Mouse (Mus musculus): ENCODE data around the gene Enpep.

The Enpep gene

DNA sequence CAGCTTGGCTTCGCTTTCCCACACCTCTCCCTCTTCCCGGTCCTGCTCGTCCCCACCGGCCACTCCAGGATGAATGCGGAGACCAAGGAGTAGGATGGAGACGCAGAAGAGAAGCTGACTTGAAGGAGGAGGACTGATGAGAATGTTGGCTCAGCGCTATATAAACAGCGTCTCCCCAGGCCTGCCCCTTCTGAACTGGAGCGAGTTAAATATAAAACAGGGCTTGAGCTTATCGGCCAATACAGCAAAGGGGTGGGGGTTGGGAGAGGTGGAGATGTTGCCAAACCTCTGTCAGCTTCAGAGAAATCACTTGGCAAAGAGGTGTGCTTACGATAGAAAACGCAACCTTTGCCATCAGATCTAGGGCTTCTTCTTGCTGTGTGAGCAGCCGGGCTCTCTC is at the start of gene Enpep:
Gene Enpep (minus strand): TSS at position 135 of the 400 bp plus-strand sequence.
- no peak for DNase-seq (ENCODE audit: low spot score in 2 of 2)

DNA sequence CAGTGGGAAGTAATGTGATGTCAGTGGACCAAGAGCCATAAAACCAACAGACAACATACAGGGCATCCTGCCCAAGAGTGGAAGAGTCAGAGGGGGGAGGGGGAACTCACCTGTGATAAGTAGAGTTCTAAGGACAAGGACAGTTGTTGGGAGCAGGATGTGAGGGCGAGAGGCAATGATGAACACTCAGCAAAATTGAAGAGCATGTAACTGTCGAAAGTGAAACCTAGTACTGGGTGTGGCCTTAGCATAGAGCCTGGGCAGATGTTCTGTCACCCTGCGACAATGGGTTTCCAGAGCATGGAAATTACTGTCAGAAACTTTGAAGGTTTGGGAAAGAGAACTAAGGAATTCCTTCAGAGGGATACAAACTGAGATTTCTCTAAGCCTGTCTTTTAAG is 46.6 kb upstream of the Enpep start:
- no peak for DNase-seq (ENCODE audit: low spot score in 2 of 2)

DNA sequence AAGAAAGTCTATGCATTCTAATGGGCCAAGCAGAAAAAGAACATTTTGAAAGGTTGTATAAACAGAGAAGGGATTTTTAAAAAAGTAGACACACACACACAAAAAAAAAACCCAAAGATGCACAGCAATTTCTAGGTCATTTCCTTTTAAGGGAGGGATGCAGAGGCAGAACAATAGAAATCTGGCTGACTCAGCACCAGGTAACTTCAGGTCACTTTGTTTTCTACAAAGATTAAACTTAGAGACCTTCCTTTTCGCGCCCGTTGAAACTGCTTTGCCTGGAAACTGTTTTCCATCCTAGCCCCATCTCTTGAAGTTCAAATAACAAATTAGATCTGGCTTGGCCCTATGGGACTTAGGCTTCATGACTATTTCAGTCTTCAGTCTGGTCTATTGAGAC is 42.6 kb upstream of the Enpep start:
- DNase-seq (ENCODE audit: low spot score in 2 of 2): no peak

DNA sequence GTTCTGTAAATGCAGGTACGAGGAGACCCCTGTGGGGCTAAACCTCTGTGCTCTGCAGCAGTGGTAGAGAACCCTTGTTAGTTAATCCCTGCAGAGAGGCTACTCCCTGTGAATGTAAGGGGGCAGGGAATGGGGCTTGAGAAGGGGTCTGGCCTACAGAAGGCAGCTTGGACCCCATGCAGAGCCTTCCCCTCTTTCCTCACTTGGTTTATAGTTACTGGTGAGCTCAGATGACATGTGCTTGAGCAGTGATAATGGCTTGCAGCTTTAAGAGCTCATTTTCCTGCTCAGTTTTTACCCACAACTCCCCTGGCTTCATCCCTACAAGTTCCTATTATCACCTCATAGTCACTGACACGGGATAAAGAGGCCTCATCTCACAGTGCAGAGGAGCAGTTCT is 40.6 kb upstream of the Enpep start:
- no peak for DNase-seq (ENCODE audit: low spot score in 2 of 2)

DNA sequence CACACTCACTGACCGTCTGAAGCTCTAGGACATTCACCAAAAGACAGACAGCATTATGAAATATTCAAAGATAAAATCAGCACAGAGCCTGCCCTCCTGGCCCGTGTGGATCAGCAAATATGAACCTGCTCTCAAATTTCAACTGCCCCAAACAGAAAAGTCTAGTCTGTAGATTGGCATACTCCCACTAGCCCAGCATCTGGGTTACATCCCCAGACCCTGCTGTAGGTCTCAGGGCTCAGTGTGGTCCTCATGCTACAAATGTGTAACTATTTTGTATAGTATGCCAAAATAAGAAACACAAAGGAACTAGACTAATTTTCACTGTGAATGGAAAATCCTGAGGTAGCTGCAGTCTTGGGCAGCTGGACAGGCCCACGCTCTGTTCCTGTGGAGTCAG is 37.0 kb upstream of the Enpep start:
- DNase-seq (ENCODE audit: low spot score in 2 of 2): no peak

DNA sequence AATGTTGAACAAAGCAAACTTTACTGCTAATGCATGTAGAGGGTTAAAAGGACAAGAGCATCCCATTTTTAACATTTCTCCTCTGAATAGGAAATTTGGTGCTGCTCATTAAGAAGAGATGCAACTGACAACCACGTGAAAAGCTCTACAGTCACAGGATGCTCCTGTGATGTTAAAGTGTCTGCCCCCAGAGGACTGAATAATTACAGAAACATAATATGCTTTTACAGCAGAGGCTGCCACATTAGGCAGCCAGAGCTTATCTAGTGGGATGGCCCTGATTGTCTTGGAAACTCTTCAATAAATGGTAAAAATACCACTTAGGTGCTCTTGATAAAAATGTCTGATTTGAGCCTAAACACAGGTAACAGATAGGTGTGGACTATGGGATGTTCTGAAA is 33.4 kb upstream of the Enpep start:
- no peak for DNase-seq (ENCODE audit: low spot score in 2 of 2)

DNA sequence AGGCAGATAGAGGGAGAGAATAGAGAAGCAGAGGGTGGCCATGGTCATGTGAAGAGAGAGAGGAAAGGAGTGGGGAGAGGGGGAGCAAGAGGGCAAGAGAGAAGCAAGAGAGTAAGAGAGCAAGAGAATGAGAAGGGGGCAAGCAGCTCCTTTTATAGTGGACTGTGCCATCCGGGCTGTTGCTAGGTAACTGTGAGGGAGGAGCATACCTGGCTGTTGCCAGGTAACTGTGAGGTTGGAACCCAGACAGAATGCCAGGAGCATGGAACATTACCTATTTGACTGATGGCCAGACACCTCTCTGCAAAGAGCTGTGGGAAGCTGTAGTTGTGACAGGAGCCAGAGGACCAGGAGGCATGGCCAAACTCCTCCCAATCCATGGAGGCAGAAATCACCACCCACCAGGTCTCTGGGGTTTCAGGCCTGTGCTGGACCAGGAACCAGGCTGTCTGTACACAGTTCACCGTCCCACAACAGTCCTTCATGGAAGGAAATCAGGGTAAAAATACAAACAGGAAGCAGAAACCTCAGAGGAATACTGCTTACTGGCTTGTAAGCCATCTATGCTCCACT is 32.4 kb upstream of the Enpep start:
- DNase-seq (ENCODE audit: low spot score in 2 of 2): no peak

DNA sequence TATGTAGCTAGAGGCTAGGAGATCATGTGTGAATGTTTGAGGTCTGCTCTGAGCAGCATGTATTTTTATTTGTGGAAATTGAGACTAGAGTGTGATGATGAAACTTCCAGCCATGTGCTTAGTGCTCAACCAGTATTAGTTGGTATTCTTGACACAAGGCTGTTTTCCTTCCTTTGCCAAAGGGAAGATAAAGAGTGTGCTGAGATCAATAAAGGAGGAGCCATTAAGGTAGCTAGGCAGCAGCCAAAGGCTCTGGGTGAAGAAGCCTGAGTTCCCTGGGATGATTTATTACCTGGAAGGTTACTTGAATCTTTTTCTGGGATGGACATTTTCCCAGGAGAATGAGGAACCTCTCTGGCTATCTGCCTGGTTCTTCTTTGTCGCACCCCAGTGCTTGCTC is 30.9 kb upstream of the Enpep start:
- no peak for DNase-seq (ENCODE audit: low spot score in 2 of 2)

DNA sequence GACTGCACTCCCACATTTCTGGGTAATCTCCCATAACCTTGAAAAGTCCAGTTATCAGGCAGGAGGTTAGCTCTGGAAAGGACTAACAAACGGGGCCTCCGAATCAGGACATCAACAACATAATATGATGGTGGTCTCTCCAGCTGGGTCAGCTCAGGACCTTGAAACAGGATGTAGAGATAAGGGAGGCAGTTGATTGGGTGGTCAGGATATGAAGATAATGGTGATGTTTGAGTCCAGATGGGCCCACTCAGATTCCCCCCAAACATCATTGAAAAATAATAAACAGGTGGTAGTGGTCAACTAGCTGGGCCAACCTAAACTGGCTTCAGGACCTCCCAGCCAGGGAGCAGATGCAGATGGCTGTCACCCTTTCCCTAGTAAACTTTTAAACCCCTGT is 25.6 kb upstream of the Enpep start:
- no peak for DNase-seq (ENCODE audit: low spot score in 2 of 2)

DNA sequence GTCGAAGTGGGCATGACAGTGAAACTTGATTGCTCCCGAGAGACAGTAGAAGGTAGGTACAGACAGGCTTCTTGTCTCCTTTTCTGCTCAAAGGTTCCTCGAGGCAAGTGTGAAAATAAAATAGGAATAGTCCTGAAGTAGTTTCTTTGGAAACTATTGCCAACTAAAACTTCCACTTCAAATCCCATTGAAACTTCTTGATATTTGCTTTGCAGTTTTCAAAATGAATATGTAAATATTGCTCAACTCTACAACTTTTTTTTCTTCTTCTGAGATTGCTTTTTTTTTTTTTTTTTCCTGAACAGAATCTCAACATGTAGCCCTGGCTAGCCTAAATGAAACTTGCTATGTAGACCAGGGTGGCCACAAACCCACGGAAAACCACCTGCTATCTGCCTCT is 21.4 kb upstream of the Enpep start:
- DNase-seq (ENCODE audit: low spot score in 2 of 2): no peak

DNA sequence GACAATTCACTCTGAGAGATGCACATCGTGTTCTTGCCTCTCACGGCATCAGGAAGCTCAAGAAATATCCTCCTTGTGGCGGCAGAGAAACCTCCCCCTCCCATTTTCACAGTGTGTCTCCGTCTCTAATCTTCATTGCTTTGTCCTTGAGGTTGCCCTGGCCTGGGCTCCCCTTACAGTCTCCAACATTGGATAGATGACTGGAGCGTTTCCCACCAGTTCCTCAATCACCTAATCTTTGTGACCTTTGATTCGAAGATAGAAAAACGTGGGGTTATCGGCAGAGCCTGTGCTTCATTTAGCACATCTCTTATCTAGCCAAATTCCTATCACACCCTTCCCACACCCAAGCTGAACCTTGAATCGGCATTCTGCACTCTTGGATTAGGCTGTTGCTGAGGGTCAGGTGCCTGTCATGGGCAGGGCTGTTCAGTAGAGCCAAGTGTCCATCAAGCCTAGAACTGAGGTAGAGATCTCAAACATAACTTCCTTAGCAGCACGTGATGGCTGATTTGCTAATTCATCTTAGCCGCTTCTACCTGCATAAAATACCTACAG is 18.9 kb upstream of the Enpep start:
- no peak for DNase-seq (ENCODE audit: low spot score in 2 of 2)

DNA sequence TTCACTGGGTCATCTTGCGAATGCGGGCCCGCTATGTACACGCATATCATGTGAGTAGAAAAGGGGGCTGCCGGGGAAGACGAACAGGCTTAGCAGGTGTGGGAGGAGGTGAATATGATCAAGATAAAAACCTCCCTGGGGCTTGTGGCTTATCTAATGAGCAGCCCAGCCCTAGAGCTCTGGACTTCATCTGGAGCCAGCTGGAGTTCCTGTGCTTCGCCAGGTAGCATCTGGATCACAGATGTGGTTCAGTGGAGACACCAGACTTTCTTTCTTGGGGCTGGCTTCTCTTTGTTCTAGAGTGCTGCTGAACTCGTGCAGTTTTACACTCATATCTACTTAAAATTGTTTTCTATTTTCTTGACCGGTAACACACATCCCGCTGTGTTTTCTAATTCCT is 14.8 kb upstream of the Enpep start:
- DNase-seq (ENCODE audit: low spot score in 2 of 2): no peak

DNA sequence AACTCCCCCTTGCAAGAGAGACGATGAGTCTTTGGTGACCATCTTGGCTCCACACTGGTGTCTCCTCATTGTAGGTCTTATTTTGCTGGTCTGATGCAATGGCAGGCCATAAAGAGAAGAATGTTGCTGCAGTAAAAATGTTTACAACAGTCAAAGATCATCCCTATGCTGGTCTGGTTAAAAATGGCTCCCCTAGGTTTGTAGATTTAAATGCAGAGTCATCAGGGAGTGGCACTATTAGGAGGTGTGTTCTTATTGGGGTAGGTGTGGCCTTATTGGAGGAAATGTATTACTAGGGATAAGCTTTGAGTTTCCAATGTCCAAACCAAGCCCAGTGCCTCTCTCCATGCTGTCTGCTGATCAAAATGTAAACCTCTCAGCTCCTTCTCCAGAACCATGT is 10.2 kb upstream of the Enpep start:
- no peak for DNase-seq (ENCODE audit: low spot score in 2 of 2)

DNA sequence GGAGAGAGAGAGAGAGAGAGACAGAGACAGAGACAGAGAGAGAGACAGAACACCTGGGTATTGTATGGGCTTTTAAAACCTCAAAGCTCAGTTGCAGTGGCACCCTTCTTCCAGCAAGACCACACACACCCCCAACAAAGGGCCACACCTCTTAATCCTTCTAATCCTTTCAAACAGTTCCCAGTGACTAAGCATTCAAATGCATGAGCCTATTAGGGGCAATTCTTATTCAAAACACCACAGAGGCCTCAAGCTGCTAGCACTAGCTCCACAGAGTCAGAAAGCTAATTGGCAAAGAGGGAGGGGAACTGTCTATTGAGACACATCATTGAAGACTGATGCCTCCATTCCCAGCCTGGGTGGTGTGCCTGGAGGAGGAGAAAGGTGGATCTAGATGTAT is 8.5 kb upstream of the Enpep start:
- DNase-seq (ENCODE audit: low spot score in 2 of 2): no peak

DNA sequence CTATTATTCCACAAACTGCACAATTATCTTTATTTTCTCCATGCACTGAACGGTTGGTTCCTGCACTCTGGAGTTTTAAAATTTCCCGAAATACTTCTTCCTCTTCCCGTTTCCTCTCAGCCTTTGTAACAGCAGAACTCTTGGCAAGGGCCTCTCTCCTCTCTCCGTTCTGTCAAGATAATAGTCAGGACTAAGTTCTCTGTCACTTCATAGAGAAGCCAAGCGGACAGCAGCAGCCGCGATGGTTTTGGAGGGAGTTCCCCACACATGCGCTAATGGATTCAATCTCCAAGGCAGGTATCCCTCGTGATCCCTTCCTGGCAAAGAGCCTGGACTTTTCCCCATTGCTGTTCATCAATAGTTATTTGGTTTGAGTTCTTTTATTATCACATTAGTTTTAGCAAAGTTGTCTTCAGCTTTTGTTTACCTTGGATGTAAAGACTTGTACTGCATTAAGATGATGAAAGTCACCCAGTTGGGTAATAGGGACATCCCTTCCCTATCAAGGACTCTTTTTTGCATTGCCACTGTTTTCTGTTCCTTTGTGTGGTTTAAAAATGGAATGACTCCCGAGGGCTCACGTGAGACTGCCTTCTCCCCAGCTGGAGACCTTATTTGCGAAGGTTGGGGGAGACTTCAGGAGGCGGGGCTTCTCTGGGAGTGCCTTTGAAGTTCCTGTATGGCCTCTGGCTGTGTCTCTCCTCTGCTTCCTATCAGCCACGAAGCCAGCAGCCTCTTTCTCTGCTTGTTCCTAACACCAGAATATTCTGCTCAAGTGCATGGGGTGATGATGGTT is 6.0 kb upstream of the Enpep start:
- DNase-seq (ENCODE audit: low spot score in 2 of 2): no peak

DNA sequence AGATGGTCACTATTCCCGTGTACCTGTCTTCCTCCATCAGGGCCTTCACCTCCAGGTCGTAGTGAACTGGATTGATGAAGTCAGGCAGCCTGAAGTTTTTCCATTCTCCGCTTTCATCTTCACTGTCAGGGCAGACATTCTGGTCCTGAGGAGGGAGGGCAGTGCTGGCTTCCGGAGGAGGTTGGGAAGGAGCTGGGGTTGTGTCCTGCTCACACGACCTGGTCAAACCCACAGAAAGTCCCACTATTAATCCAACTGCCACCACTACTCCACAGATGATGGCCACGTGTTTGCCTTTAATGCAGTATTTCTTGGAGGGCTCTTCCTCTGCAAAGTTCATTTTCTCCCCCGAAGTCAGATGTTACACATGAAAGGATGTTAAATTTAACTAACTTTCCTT is 378 bp downstream of the Enpep start:
- no peak for DNase-seq (ENCODE audit: low spot score in 2 of 2)

DNA sequence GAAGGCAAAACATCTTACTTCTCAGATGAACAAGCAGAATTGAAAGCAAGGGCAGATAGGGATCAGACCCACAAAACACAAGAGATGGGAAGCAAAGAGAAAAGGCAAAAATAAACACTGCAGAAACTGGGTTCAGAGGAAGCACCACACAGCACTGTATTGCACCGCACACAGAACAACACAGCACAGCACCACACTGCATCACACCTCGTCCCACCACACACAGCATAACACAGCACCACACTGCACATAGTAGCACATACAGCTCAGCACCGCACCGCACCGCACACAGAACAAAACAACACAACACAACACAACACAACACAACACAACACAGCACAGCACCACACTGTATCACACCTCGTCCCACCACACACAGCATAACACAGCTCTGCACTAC is 1.1 kb downstream of the Enpep start:
- DNase-seq (ENCODE audit: low spot score in 2 of 2): no peak

DNA sequence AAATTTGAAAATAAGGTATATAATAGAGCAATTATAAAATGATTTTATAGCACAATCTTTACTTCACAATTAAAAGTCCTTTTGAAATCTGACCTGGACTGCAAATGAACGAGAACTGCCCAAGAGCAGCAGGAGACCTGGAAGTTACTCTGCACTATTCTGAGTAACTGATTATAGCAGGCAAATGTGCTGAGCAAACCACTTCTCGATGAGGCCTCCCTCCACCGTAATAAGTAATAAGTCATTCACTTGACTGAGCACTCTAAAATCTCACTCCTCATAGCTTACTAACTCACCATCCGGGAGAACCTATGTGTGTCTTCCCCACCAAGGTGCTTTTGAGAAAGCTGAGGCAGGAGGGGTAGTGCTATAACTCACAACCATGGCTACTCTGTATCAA is 4.5 kb downstream of the Enpep start:
- DNase-seq (ENCODE audit: low spot score in 2 of 2): no peak

DNA sequence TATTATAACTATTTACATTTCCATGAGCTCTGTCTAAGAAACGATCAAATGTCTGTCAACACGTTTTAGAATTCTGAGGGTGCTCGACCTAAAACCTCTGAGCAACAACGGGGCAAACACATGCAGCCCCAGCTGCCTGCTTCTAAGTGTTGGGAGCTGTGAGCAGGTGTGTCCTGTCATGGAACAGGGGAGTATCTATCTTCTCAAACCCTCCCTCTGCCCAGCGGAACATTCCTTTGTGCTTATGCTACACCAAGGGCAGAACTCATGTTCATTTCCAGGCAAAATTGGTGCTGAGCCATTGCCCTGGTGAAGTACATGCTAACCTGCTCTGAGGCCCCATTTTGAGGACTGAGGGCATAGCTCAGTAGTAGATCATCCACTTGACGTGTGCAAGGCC is 10.9 kb downstream of the Enpep start:
- DNase-seq (ENCODE audit: low spot score in 2 of 2): no peak

DNA sequence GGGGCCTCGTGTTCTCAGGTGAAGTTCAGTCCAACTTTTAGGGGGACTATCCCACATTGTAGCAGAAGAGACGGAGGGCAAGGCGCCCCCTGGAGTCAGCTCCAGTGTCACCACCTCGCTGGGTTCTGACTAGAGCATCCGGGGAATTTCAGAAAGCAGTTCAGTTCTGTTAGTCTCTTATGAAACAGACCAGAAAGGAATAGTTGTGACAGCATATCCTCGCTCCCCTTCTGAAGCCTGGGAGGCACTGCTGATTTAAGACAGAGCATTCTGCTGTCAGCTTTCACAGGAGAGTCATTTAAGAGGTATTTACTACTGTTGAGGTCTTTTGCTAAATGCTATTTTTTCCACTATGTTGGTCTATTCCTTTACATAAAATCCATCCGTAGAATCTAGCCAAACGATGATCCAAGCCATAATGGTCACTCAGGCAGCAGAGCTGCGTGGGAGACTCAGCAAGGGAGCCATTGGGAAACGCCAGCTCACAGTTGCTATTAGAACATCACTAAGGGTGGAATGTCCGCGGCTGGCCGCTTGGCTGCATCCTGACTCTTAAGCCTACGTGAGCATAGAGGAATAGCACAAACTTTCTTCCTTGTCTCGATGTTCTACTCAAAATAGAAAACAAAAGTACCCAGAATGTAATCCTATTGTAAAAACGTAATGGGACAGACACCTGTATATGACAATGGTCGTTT is 15.3 kb downstream of the Enpep start:
- no peak for DNase-seq (ENCODE audit: low spot score in 2 of 2)

DNA sequence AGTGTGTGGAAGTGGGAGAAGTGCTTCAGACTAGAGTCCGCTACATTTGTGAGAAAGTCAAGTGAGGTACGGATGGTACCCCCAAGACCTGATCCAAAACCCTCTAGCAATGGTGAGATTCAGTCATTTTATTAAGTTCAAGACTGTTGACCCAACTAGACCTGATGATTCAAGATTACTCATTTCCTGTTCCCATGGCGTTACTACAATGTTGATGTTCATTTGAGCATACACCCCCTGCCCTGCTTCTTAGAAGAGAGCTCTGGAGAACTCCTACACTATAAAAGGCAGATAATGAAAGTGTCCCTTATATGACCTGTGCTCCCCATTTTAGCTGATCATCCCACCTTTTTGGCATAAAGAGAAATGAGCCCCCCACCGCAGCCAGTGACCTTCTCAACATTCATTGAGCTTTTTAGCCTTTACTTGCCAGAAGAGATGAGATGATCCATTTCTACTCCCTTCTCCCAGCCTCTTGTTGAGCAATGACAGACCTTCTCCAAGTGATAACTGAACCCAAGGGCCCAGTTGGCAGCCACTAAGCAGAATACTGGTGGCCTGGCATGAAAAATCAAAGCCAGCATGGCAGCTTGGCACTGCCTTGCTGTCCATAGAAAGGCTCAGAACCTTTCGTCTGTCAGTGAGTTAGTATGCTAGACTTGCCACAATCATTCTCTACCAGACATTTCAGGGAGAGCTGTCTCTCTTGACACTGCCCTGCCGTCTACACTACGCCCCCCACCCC is 18.7 kb downstream of the Enpep start:
- no peak for DNase-seq (ENCODE audit: low spot score in 2 of 2)

DNA sequence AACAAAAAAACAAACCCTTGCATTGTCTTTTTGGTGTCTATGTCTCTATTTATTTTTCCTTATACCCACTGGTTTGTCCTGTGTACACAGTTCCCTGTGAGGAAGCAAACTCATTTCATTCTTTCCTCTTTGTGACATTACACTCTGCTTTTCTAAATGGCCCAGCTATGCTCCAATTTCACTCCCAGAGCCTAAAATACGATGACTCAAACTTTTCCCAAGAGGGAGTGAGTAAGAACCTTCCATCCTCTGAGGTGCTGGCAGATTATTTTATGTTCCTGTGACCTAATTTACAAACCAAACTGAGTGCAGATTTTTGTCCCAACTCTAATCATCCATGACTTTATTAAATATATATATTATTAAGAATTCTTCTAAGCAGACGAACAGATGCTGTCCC is 19.3 kb downstream of the Enpep start:
- no peak for DNase-seq (ENCODE audit: low spot score in 2 of 2)
